Mouse (Mus musculus): ENCODE results near the gene Fam196b. TPM values are rescaled to one million over a fixed set of nuclear protein-coding genes. Genes with fewer than 3 reads are reported as not detected.

Gene Fam196b
- total RNA-seq, 2 experiments from 2014 or later, result 1.3 to 1.4 TPM

- DNase-seq (ENCODE audit: low spot score), result no peak
Observed at GRCm38 (mm10) chr11:34405311-34405710, 90.7 kb downstream of the Fam196b start.

GRCm38 (mm10) chr11:34406309-34406708, 91.7 kb downstream of the Fam196b start:
- DNase-seq (ENCODE audit: low spot score), result no peak

GRCm38 (mm10) chr11:34406850-34407249, 92.2 kb downstream of the Fam196b start:
- DNase-seq (ENCODE audit: low spot score), result no peak

- no peak for DNase-seq (ENCODE audit: low spot score)
Observed at GRCm38 (mm10) chr11:34415884-34416618, 101.4 kb downstream of the Fam196b start.

- no peak for DNase-seq (ENCODE audit: low spot score)
Observed at GRCm38 (mm10) chr11:34416619-34416979, 102.0 kb downstream of the Fam196b start.

- peak; percentile 24 for DNase-seq (ENCODE audit: low spot score)
Observed at GRCm38 (mm10) chr11:34421061-34421460, 106.4 kb downstream of the Fam196b start.

- DNase-seq (ENCODE audit: low spot score), result no peak
Observed at GRCm38 (mm10) chr11:34424546-34424945, 109.9 kb downstream of the Fam196b start.

- no peak for DNase-seq (ENCODE audit: low spot score)
Observed at GRCm38 (mm10) chr11:34427212-34427611, 112.6 kb downstream of the Fam196b start.

GRCm38 (mm10) chr11:34430940-34431339, 116.3 kb downstream of the Fam196b start:
- DNase-seq (ENCODE audit: low spot score), result no peak

- DNase-seq (ENCODE audit: low spot score), result no peak
Observed at GRCm38 (mm10) chr11:34431371-34431770, 116.7 kb downstream of the Fam196b start.

GRCm38 (mm10) chr11:34431978-34432377, 117.4 kb downstream of the Fam196b start:
- no peak for DNase-seq (ENCODE audit: low spot score)

GRCm38 (mm10) chr11:34437446-34437845, 122.8 kb downstream of the Fam196b start:
- no peak for DNase-seq (ENCODE audit: low spot score)

GRCm38 (mm10) chr11:34438429-34438828, 123.8 kb downstream of the Fam196b start:
- DNase-seq (ENCODE audit: low spot score), result no peak

GRCm38 (mm10) chr11:34447891-34448290, 133.3 kb downstream of the Fam196b start:
- peak; percentile 3 for DNase-seq (ENCODE audit: low spot score)

- DNase-seq (ENCODE audit: low spot score), result no peak
Observed at GRCm38 (mm10) chr11:34449944-34450343, 135.3 kb downstream of the Fam196b start.

GRCm38 (mm10) chr11:34467056-34467455, 152.4 kb downstream of the Fam196b start:
- no peak for DNase-seq (ENCODE audit: low spot score)

- DNase-seq (ENCODE audit: low spot score), result no peak
Observed at GRCm38 (mm10) chr11:34468571-34468970, 153.9 kb downstream of the Fam196b start.

- no peak for DNase-seq (ENCODE audit: low spot score)
Observed at GRCm38 (mm10) chr11:34469792-34470191, 155.2 kb downstream of the Fam196b start.

Other genes with a start within 250 kb of the Fam196b start
- gene 4930469K13Rik, start 216.3 kb upstream of the Fam196b start, total RNA-seq (2021), result not detected
- not detected for gene Foxi1, start 106.7 kb upstream of the Fam196b start, total RNA-seq (2021)